Mouse (Mus musculus): ENCODE data around the gene Prune2. TPM values are rescaled to one million over a fixed set of nuclear protein-coding genes. Genes with fewer than 3 reads are reported as not detected.

Gene Prune2
- polyA plus RNA-seq, 1 experiment from 2014 or later: 1.5 TPM

DNA sequence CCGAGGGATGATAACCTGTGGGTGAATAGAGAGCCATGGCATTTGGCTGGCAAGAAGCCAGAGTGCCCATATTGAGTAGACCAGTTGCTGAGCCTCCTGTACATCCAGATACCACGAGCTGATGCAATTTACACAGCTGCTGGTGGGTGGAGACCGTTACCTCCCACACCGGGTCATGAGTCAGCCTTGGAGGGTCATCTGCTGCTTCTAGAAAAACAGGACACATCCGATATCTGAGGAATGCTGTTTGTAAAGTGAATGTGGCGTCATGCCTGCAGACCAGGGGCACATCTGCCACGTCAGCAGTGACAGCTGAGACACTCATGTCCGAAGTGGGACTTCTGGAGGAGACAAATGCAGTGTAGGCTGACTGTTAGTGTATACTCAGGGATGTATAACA lies 3.6 kb downstream of the Prune2 start:
- no peak overlapping the region for H3K4me3 ChIP-seq
- H3K9me3 ChIP-seq: 0 out of 2 replicates have a peak, but pooled peaks cover 1% of the 10 kb centered on the region
- H3K27me3 ChIP-seq: peaks cover 37% of the 10 kb centered on the region
- no peaks in the 10 kb centered on the region for H3K36me3 ChIP-seq
- WGBS: 68% methylated on average over 8 of the region's 8 CpGs
- H3K4me1 ChIP-seq: peaks cover 15% of the 10 kb centered on the region
- H3K27ac ChIP-seq: no peak overlapping the region
- no peak overlapping the region for H3K9ac ChIP-seq
- no peak overlapping the region for H3K4me2 ChIP-seq (replicated peaks)
- no peak for ATAC-seq (ENCODE audit: low FRiP score, low read depth)

DNA sequence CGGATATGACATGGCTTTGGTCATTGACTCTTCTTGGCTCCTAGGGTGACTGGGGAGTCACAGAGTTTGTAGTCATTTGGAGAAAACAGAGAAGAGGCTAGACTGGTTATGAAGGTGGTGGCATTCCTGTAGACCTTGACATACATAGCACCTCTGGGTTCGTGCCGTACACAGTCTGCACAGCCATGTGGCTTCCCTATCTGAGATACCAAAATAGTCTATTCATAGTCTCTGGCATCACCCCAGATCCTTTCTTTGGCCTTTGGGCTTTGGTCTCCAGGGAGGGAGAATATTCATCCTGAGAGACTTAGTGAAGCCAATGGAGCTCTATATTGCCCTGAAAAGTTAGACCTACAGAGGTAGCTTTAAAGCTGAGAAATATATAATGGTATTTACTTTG lies 5.1 kb downstream of the Prune2 start:
- Histone ChIP-seq H3K9ac (no peak overlapping the region), H3K27me3 (peaks cover 28% of the 10 kb centered on the region), H3K9me3 (0 out of 2 replicates have a peak, but pooled peaks cover 5% of the 10 kb centered on the region), H3K36me3 (no peaks in the 10 kb centered on the region), H3K4me1 (peaks cover 8% of the 10 kb centered on the region), H3K27ac (no peak overlapping the region), H3K4me2 (replicated peaks) (no peak overlapping the region), H3K4me3 (no peak overlapping the region)
- 99% methylated on average over 3 of the region's 3 CpGs for WGBS
- no peak for ATAC-seq (ENCODE audit: low FRiP score, low read depth)

DNA sequence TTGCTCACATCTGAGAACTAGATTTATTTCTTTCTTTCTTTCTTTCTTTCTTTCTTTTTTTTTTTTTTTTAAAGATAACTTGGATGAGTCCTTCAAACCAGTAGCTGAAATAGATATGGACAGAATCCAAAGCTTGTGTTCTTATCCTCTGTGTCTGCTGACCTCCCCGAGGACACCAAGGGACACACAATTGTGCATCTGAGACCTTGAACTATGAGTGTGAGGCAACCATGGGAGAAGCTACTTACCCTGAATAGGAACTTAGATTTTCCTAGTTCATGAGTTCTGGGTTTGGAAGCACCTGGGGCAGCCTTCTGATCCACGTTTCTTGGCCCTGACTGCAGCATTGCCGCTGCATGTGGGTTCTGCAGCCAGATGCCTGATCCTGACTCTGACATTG lies 7.3 kb downstream of the Prune2 start:
- no peak overlapping the region for H3K9ac ChIP-seq
- no peak for ATAC-seq (ENCODE audit: low FRiP score, low read depth)
- H3K27me3 ChIP-seq: peaks cover 12% of the 10 kb centered on the region
- H3K9me3 ChIP-seq: 0 out of 2 replicates have a peak, but pooled peaks cover 5% of the 10 kb centered on the region
- H3K27ac ChIP-seq: no peak overlapping the region
- no peaks in the 10 kb centered on the region for H3K36me3 ChIP-seq
- H3K4me2 ChIP-seq (replicated peaks): no peak overlapping the region
- no peaks in the 10 kb centered on the region for H3K4me1 ChIP-seq
- no peak overlapping the region for H3K4me3 ChIP-seq
- 83% methylated on average over 3 of the region's 3 CpGs for WGBS

DNA sequence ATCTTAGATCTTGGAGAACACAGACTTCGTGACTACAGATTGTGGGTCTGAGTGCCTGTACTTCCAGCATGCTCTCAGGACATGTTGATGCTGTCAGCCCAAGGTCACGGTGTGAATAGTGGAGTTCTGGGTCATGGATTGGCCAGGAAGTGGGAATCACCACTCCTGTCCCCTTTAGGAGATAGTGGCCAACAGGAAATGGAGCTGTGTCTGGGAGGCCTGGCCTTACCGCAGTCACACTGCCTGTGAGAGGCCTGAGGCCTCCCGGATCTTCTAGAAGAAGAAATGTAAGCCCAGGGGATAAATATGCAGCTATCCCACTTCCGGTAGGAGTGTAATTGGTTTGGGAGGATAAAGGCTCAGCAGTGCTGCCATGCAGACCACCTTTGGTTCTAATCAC lies 12.8 kb downstream of the Prune2 start:
- Histone ChIP-seq H3K36me3 (no peaks in the 10 kb centered on the region), H3K9me3 (0 out of 2 replicates have a peak, but pooled peaks cover 5% of the 10 kb centered on the region), H3K27ac (no peak overlapping the region), H3K4me2 (replicated peaks) (no peak overlapping the region), H3K27me3 (no peaks in the 10 kb centered on the region), H3K9ac (no peak overlapping the region), H3K4me1 (no peaks in the 10 kb centered on the region), H3K4me3 (no peak overlapping the region)
- ATAC-seq (ENCODE audit: low FRiP score, low read depth): no peak
- 82% methylated on average over 5 of the region's 5 CpGs for WGBS

DNA sequence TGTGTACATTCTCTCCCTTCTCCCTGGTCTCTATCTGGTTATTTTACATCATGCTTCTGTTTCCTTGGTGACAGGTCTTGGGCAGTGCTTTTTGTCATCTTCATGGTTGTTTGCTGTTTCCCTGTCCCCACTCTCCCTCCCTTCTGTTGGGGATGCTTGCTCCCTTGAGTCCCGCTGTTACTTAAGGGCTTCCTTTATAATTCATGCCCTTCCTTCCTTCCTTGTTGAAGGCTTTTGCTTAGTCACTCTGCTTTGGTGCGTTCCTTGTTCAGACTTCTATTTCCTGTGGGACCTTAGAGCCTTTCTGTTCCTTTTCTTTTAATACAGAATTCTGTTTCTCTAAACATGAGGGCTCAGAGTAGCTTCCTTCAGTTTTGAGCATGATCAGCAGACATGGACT lies 14.7 kb downstream of the Prune2 start:
- H3K27me3 ChIP-seq: no peaks in the 10 kb centered on the region
- no peak overlapping the region for H3K4me3 ChIP-seq
- H3K36me3 ChIP-seq: no peaks in the 10 kb centered on the region
- 69% methylated on average over 2 of the region's 2 CpGs for WGBS
- H3K4me2 ChIP-seq (replicated peaks): no peak overlapping the region
- ATAC-seq (ENCODE audit: low FRiP score, low read depth): no peak
- no peaks in the 10 kb centered on the region for H3K4me1 ChIP-seq
- H3K27ac ChIP-seq: no peak overlapping the region
- H3K9me3 ChIP-seq: no peaks in the 10 kb centered on the region
- no peak overlapping the region for H3K9ac ChIP-seq

DNA sequence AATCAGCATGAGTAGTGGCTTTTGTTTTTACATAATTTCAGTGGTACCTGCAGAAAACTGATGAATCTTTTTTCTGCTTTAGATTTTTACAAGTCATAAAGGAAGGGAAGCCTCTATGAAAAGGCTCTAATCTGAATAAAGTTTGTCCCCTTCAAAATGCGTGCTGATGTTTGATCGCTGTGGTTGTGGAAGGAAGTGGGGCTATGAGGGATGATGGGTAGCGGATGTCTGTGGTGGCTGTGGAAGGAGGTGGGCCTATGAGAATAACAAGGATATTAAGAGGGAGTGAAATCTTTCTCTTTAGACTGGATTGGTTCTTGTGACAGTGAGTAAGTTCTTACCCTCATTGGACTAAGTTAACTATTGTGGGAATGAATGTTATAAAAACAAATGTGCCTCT lies 23.0 kb downstream of the Prune2 start:
- Histone ChIP-seq H3K4me1 (no peaks in the 10 kb centered on the region), H3K27ac (no peak overlapping the region), H3K9ac (no peak overlapping the region), H3K27me3 (no peaks in the 10 kb centered on the region), H3K9me3 (no peaks in the 10 kb centered on the region), H3K4me2 (replicated peaks) (no peak overlapping the region), H3K4me3 (no peak overlapping the region), H3K36me3 (no peaks in the 10 kb centered on the region)
- WGBS: 92% methylated on average over 3 of the region's 3 CpGs
- no peak for ATAC-seq (ENCODE audit: low FRiP score, low read depth)

DNA sequence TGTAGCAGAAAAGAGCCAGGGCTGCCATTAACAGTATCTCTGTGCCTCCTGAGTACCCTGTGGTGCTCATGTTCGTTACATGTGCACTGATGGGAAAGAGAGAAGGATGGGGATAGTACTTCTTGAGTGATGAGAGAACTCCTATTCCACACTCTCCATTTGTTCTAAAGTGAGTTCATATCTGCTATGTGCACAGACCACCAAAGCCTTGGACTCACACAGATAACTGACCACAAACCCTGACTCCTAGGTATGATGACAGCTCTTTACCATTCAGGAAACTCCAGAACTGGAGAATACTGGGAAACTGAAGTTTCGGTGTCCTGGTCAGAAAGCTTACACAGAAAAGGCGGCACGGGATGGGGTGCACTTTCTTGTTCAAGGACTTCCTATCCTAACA lies 25.8 kb downstream of the Prune2 start:
- Histone ChIP-seq H3K4me2 (replicated peaks) (no peak overlapping the region), H3K36me3 (no peaks in the 10 kb centered on the region), H3K27me3 (no peaks in the 10 kb centered on the region), H3K4me3 (no peak overlapping the region), H3K4me1 (no peaks in the 10 kb centered on the region), H3K9ac (no peak overlapping the region), H3K27ac (no peak overlapping the region), H3K9me3 (no peaks in the 10 kb centered on the region)
- WGBS: 87% methylated on average over 4 of the region's 4 CpGs
- ATAC-seq (ENCODE audit: low FRiP score, low read depth): no peak

DNA sequence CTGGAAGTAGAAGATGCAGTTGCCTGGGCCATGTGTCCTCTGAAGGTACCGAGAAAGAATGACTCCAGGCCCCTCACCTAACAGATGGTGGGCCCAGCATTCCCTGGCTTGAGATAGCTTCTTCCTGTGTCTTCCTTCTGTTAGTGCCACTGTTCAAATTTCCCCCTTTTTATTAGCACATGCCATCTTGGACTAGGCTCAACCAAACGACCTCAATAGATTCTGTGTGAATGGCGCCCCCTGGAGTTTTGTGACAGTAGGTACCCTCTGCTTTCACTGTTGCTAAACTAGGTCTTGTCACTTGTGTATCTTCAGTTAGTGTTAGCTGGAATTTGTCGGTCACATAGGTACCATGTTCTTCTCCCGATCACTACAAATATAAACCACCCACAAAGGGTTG lies 29.0 kb downstream of the Prune2 start:
- Histone ChIP-seq H3K4me3 (no peak overlapping the region), H3K4me1 (no peaks in the 10 kb centered on the region), H3K36me3 (no peaks in the 10 kb centered on the region), H3K4me2 (replicated peaks) (no peak overlapping the region), H3K9me3 (no peaks in the 10 kb centered on the region), H3K9ac (no peak overlapping the region), H3K27me3 (no peaks in the 10 kb centered on the region), H3K27ac (no peak overlapping the region)
- ATAC-seq (ENCODE audit: low FRiP score, low read depth): no peak
- 47% methylated on average over 5 of the region's 5 CpGs for WGBS

DNA sequence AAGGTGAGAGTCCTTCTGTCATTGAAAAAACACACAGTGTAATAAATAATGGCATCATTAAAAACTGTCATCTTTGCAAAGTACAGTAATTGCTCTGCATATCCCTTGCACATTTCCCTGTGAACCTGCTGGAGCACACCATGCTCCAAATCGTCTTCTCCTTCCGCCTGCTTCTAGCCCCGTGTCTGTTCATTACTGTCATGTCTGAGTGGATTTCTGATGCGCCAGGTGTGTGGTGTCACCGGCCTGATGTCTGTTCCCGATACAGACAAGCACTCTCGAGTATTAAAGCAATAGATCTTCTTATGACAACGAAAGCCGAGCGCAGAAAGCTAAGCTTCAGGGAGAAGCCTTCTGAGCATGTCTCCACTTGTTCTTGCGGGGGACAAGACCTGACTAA lies 32.1 kb downstream of the Prune2 start:
- no peak overlapping the region for H3K27ac ChIP-seq
- H3K4me3 ChIP-seq: no peak overlapping the region
- H3K9ac ChIP-seq: no peak overlapping the region
- no peaks in the 10 kb centered on the region for H3K4me1 ChIP-seq
- H3K4me2 ChIP-seq (replicated peaks): no peak overlapping the region
- WGBS: 83% methylated on average over 11 of the region's 11 CpGs
- H3K36me3 ChIP-seq: no peaks in the 10 kb centered on the region
- H3K9me3 ChIP-seq: no peaks in the 10 kb centered on the region
- H3K27me3 ChIP-seq: no peaks in the 10 kb centered on the region
- no peak for ATAC-seq (ENCODE audit: low FRiP score, low read depth)

- ATAC-seq (ENCODE audit: low FRiP score, low read depth): no peak
- no peaks in the 10 kb centered on the region for H3K36me3 ChIP-seq
- no peaks in the 10 kb centered on the region for H3K4me1 ChIP-seq
- 81% methylated on average over 4 of the region's 4 CpGs for WGBS
- no peak overlapping the region for H3K9ac ChIP-seq
- H3K27ac ChIP-seq: no peak overlapping the region
- no peak overlapping the region for H3K4me3 ChIP-seq
- no peaks in the 10 kb centered on the region for H3K27me3 ChIP-seq
- H3K4me2 ChIP-seq (replicated peaks): no peak overlapping the region
- no peaks in the 10 kb centered on the region for H3K9me3 ChIP-seq
These were observed 36.2 kb downstream of the Prune2 start for GRCm38 (mm10) chr19:16992151-16992550.

- Histone ChIP-seq H3K4me1 (peaks cover 13% of the 10 kb centered on the region), H3K4me2 (replicated peaks) (no peak overlapping the region), H3K36me3 (no peaks in the 10 kb centered on the region), H3K27ac (no peak overlapping the region), H3K9ac (no peak overlapping the region), H3K9me3 (no peaks in the 10 kb centered on the region), H3K4me3 (no peak overlapping the region), H3K27me3 (no peaks in the 10 kb centered on the region)
- ATAC-seq (ENCODE audit: low FRiP score, low read depth): no peak
- WGBS: 78% methylated on average over 8 of the region's 8 CpGs
These were observed 38.3 kb downstream of the Prune2 start for GRCm38 (mm10) chr19:16994260-16994659.

DNA sequence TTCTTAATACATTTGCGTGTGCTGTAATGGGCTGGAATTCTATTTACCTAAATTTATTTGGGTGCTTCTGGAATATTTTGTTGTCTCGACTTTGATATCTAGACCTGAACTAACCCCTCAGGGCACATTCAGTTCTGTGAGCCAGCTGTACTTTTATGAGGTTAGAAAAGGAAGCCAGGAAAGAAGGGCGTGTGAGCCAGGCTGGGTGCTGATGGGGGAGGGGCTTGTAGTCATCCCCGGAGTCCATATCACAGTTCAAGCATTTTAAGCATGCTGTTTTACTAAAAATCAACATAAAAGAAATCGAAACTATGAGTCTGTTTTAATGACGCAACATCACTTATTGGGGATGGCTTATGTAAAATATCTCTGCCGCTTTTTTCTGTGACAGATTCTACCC lies 42.0 kb downstream of the Prune2 start:
- Histone ChIP-seq H3K9ac (no peak overlapping the region), H3K36me3 (no peaks in the 10 kb centered on the region), H3K4me3 (no peak overlapping the region), H3K27ac (no peak overlapping the region), H3K4me2 (replicated peaks) (peak overlapping the region; percentile 41), H3K4me1 (peaks cover 13% of the 10 kb centered on the region), H3K9me3 (no peaks in the 10 kb centered on the region), H3K27me3 (no peaks in the 10 kb centered on the region)
- WGBS: 45% methylated on average over 7 of the region's 7 CpGs
- ATAC-seq (ENCODE audit: low FRiP score, low read depth): no peak

GRCm38 (mm10) chr19:17006220-17006907 lies 50.4 kb downstream of the Prune2 start:
- Histone ChIP-seq H3K36me3 (no peaks in the 10 kb centered on the region), H3K9me3 (no peaks in the 10 kb centered on the region), H3K4me2 (replicated peaks) (no peak overlapping the region), H3K4me3 (no peak overlapping the region), H3K27ac (no peak overlapping the region), H3K4me1 (peaks cover 4% of the 10 kb centered on the region), H3K27me3 (no peaks in the 10 kb centered on the region), H3K9ac (no peak overlapping the region)
- ATAC-seq (ENCODE audit: low FRiP score, low read depth): no peak
- 66% methylated on average over 17 of the region's 17 CpGs for WGBS
